Mouse (Mus musculus) myocyte (in vitro differentiated cells): Measurements from ENCODE around the gene Espn. TPM values are rescaled to one million over a fixed set of nuclear protein-coding genes. Genes with fewer than 3 reads are reported as not detected.

Source experiments
- H3K27me3 ChIP-seq: one replicate; pipeline ENCODE4 v1.6.1; 2011; ENCODE audit not compliant: control insufficient read depth, insufficient read depth, insufficient read length
- H3K36me3 ChIP-seq: one replicate; pipeline ENCODE4 v1.6.1; 2011; ENCODE audit not compliant: control insufficient read depth, insufficient read depth
- H3K4me2 ChIP-seq: one replicate; pipeline ENCODE4 v1.6.1; 2011; ENCODE audit warnings: low read depth, control low read depth
- H3K4me3 ChIP-seq: one replicate; pipeline ENCODE4 v1.5.1; 2011; ENCODE audit warnings: mild to moderate bottlenecking, control low read depth, moderate library complexity
- H3K79me2 ChIP-seq: one replicate; pipeline ENCODE4 v1.6.1; 2011; ENCODE audit not compliant: control insufficient read depth, insufficient read depth
- H3ac ChIP-seq: one replicate; pipeline ENCODE4 v1.6.1; 2011; ENCODE audit not compliant: control insufficient read depth, insufficient read length
- CEBPB ChIP-seq: IDR thresholded peaks from 2 replicates; pipeline ENCODE4 v1.6.1; 2011; ENCODE audit warnings: mild to moderate bottlenecking, moderate library complexity; ENCODE audit not compliant: poor library complexity, insufficient read depth, severe bottlenecking
- E2F4 ChIP-seq: IDR thresholded peaks from one replicate; pipeline ENCODE4 v1.6.1; 2011; ENCODE audit warnings: mild to moderate bottlenecking, control low read depth, moderate library complexity; ENCODE audit not compliant: insufficient read depth
- MAX ChIP-seq: IDR thresholded peaks from one replicate; pipeline ENCODE4 v1.6.1; 2011; ENCODE audit warnings: low read depth, mild to moderate bottlenecking, control low read depth
- MYOD1 ChIP-seq, 3 experiments: IDR thresholded peaks; one replicate each; pipeline ENCODE4 v1.6.1; 2011; ENCODE audit warnings: control low read depth in 2 of 3, low read depth in 2 of 3, mild to moderate bottlenecking in 2 of 3, moderate library complexity in 1 of 3; ENCODE audit not compliant: insufficient read length in 2 of 3, control insufficient read depth in 1 of 3
- MYOG ChIP-seq, 3 experiments: IDR thresholded peaks; one replicate each; pipeline ENCODE4 v1.6.1; 2011; ENCODE audit warnings: control low read depth in 2 of 3, low read depth in 2 of 3, mild to moderate bottlenecking in 2 of 3; ENCODE audit not compliant: insufficient read length in 2 of 3, control insufficient read depth in 1 of 3, insufficient read depth in 1 of 3
- POLR2A ChIP-seq: IDR thresholded peaks from one replicate; pipeline ENCODE4 v1.6.1; 2011; ENCODE audit warnings: low read depth, mild to moderate bottlenecking, control low read depth, moderate library complexity; ENCODE audit not compliant: insufficient read length
- POLR2AphosphoS2 ChIP-seq: IDR thresholded peaks from one replicate; pipeline ENCODE4 v1.6.1; 2011; ENCODE audit warnings: low read depth, control low read depth; ENCODE audit not compliant: insufficient read length
- REST ChIP-seq: IDR thresholded peaks from one replicate; pipeline ENCODE4 v1.6.1; 2011; ENCODE audit warnings: mild to moderate bottlenecking, control low read depth, moderate library complexity; ENCODE audit not compliant: insufficient read depth, insufficient read length
- SRF ChIP-seq: IDR thresholded peaks from one replicate; pipeline ENCODE4 v1.6.1; 2011; ENCODE audit warnings: low read depth; ENCODE audit not compliant: control insufficient read depth, insufficient read length
- TCF12 ChIP-seq: IDR thresholded peaks from one replicate; pipeline ENCODE4 v1.6.1; 2011; ENCODE audit warnings: mild to moderate bottlenecking, control low read depth; ENCODE audit not compliant: poor library complexity, insufficient read depth, severe bottlenecking
- TCF3 ChIP-seq: IDR thresholded peaks from one replicate; pipeline ENCODE4 v1.6.1; 2011; ENCODE audit warnings: low read depth, control low read depth; ENCODE audit not compliant: insufficient read length
- USF1 ChIP-seq: IDR thresholded peaks from one replicate; pipeline ENCODE4 v1.6.1; 2011; ENCODE audit warnings: low read depth, mild to moderate bottlenecking, control low read depth, moderate library complexity
- polyA plus RNA-seq: library from polyadenylated mRNA; unstranded; fragments of >200 nt; fragmentation: generic; extraction: Trizol; gene quantifications from one replicate; pipeline ENCODE4 v1.2.1, GENCODE M21; 2012; ENCODE audit warnings: missing spikeins

Gene Espn
- polyA plus RNA-seq, 1 experiment = 0.65 TPM

DNA sequence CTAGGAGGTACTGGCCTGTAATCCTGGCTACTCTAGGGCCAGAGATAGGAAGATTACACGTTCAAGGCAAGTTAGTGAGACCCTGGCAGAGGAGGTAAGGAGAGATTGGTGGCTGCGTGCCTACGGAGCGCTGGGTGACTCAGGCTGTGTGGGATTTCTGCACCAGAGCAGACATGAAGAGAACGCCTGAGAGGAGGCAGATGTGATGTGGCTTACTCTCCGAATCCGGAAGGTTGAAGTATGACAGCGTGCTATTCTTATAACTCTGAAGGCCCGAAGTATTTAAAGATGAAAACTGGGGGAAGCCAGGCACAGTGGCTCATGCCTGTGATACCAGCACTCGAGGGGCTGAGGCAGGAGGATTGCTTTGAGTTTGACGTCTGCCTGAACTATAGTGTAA lies 51.6 kb downstream of the Espn start:
- H3ac ChIP-seq = no peak overlapping the region
- H3K27me3 ChIP-seq = no peaks in the 10 kb centered on the region
- TF ChIP-seq E2F4 (no peak), MAX (no peak), POLR2AphosphoS2 (no peak), MYOG (IDR thresholded peaks at IDR 0.05; ENCODE audit: control insufficient read depth in 1 of 3, insufficient read depth in 1 of 3, insufficient read length in 2 of 3, low read depth in 2 of 3) (peak in 1 of 3 experiments; percentile 34), POLR2A (peak; percentile 10), REST (no peak), MYOD1 (IDR thresholded peaks at IDR 0.05; ENCODE audit: control insufficient read depth in 1 of 3, insufficient read length in 2 of 3, low read depth in 2 of 3) (no peak), TCF3 (no peak), SRF (no peak)
- H3K4me2 ChIP-seq = peak overlapping the region; percentile 77
- H3K4me3 ChIP-seq = no peak overlapping the region
- H3K79me2 ChIP-seq = peaks cover 24% of the 10 kb centered on the region
- peaks cover 16% of the 10 kb centered on the region for H3K36me3 ChIP-seq

DNA sequence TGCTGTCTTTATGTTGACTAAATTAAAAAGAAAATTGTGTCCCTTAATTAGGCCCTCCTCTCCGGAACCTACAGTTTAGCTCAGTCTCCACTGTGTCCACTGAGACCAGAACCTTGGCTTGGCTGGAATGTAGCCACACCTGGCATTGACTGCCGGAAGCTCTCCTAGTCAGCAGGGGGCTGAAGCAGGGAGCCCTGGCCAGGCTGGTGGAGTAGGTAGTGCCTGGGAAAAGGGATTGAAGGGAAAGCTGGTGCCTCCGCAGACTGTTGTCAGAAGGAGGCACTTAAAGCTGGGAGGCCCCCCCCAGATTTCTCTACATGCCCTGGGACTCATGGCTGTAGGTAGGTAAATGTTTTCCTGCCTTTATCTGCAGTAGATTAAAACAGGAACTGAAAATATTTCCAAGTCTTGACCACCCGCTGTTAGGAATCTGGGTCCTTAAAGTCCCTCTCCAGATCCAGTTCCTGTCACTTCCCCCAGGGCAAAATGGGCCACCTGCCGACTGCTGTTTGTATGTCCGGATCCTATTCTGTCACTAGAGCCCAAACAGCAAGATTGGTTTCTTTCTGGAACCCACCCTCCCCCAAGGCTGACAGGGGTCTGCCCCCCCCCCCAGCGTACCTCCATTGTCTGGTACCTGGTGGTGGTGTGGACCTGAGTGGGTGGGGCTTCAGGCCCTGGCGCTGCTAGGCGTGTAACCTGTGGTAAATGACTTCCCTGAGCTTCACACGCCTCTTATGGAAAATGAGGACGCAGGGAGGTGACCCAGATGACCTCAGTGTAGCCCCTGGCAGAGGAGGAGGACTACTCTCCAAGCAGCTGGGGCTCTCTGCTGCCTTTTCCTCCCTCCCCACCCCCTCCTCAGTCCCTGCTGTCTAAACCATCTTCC lies 54.0 kb downstream of the Espn start:
- Histone ChIP-seq H3ac (no peak overlapping the region), H3K4me3 (no peak overlapping the region), H3K4me2 (no peak overlapping the region), H3K27me3 (no peaks in the 10 kb centered on the region), H3K79me2 (peaks cover 41% of the 10 kb centered on the region), H3K36me3 (peaks cover 4% of the 10 kb centered on the region)
- TF ChIP-seq SRF = no peak
- no peak for TF ChIP-seq REST

DNA sequence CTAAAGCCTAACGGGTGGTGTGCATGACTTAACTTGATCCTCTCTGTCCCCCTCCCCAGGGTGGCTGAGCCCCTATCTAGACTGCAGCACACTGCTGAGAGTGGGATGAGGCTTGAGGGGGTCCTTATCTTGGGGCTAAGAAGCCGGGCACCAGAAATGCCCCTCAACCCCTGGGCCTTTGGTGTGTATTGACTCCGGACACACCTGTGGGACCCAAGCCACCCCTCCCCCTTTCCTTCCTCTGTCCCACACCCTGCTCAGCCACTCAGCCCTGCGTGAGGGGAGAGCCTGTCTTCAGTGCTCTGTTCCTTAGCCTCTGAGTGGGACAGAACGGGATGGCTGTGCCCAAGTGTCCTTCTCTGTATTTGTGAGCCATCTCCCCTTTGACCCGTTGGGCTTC lies 55.2 kb downstream of the Espn start:
- H3K27me3 ChIP-seq = no peaks in the 10 kb centered on the region
- H3ac ChIP-seq = no peak overlapping the region
- peak; percentile 24 for TF ChIP-seq POLR2A
- TF ChIP-seq TCF3 = no peak
- H3K4me2 ChIP-seq = no peak overlapping the region
- peaks cover 41% of the 10 kb centered on the region for H3K79me2 ChIP-seq
- H3K36me3 ChIP-seq = peaks cover 4% of the 10 kb centered on the region
- H3K4me3 ChIP-seq = no peak overlapping the region

DNA sequence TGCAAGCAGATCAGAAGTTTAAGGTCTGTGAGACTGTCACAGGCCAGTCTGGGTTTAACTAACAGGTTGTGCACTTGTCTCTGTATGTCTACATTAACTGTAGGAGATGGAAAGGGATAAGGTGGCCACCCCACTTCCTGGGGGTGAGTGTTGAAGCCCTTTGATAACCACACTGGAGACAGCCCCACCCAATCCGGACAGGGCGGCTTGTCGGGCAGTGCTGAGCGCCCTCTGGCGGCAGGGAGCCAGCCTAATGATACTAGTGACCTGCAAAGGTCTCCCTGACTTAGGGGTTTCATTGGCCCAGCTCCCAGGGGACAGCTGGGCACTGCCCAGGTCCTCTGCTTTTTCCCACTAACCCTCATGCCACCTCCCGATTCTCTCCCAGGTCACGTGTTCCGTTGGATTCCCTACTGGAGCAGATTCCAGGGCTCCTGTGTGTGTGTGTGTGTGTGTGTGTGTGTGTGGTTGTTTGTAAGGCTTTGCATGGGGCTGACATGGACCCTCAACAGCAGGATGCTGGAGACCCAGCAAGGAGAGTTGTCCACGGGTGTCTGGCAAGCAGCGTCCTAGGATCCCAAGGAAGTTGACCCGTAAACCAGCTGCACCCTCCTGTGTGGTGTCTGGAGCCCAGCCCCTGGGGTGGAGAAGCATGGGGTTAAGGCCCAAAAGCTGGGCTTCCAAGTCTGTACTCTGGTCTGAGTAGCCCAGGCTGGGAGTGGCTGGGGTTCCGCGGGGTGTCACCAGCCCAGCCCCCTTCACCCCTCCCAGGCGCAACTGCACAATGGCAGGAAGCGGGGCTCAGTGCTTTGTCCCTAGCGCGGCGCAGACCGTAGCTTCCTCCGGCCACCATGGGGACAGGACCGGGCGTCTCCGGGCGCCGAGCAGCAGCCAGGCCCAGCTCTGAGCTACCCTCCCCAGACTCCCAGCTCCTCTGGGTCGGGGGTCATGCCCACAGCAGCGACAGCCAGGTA lies 55.9 kb downstream of the Espn start:
- no peaks in the 10 kb centered on the region for H3K27me3 ChIP-seq
- no peak for TF ChIP-seq POLR2A
- peak; percentile 30 for TF ChIP-seq POLR2AphosphoS2
- no peak for TF ChIP-seq TCF3
- peak; percentile 61 for TF ChIP-seq USF1
- no peak for TF ChIP-seq CEBPB
- no peak for TF ChIP-seq SRF
- TF ChIP-seq E2F4 = no peak
- no peak for TF ChIP-seq REST
- TF ChIP-seq MYOD1 (IDR thresholded peaks at IDR 0.05; ENCODE audit: control insufficient read depth in 1 of 3, insufficient read length in 2 of 3, low read depth in 2 of 3) = peak in 1 of 3 experiments; percentile 39
- no peak for TF ChIP-seq MAX
- TF ChIP-seq MYOG (IDR thresholded peaks at IDR 0.05; ENCODE audit: control insufficient read depth in 1 of 3, insufficient read depth in 1 of 3, insufficient read length in 2 of 3, low read depth in 2 of 3) = peak in 2 of 3 experiments; percentile 5 to 54
- TF ChIP-seq TCF12 = no peak
- no peaks in the 10 kb centered on the region for H3K36me3 ChIP-seq
- H3ac ChIP-seq = no peak overlapping the region
- no peak overlapping the region for H3K4me3 ChIP-seq
- H3K4me2 ChIP-seq = peak overlapping the region; percentile 14
- peaks cover 43% of the 10 kb centered on the region for H3K79me2 ChIP-seq

DNA sequence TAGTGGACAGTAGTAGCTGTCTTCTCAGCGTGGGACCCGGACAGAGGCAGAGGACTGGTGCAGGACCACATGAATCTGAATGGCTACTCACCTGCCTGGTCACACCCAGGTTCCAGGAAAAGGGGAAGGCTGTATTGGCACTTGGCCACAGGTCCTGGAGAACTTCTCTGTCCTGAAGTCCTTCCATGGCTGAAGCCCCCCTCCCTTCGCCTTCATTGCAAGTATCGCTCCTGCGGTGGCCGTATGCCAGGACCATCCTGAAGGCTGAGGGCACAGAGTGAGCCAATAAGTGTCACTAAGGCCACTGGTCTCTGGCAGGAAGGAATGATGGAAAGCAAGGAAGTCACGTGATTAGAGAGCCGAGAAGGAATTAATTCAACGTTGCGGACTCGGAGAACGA lies 57.9 kb downstream of the Espn start:
- Histone ChIP-seq H3K27me3 (no peaks in the 10 kb centered on the region), H3K36me3 (no peaks in the 10 kb centered on the region), H3K79me2 (peaks cover 55% of the 10 kb centered on the region), H3K4me2 (no peak overlapping the region), H3ac (no peak overlapping the region), H3K4me3 (no peak overlapping the region)
- TF ChIP-seq POLR2AphosphoS2 (no peak), SRF (no peak), REST (no peak), TCF12 (no peak), MAX (no peak), TCF3 (no peak), POLR2A (no peak), MYOD1 (IDR thresholded peaks at IDR 0.05; ENCODE audit: control insufficient read depth in 1 of 3, insufficient read length in 2 of 3, low read depth in 2 of 3) (no peak), E2F4 (no peak), USF1 (no peak), CEBPB (no peak)
